Mouse (Mus musculus): Measurements from ENCODE around the gene Fam114a2.

Gene Fam114a2

GRCm38 (mm10) chr11:57519304-57519703, 887 bp upstream of the Fam114a2 start:
- no peak for DNase-seq (ENCODE audit: low spot score in 2 of 2)

GRCm38 (mm10) chr11:57518751-57519148, 333 bp upstream of the Fam114a2 start:
- no peak for DNase-seq (ENCODE audit: low spot score in 2 of 2)

- DNase-seq (ENCODE audit: low spot score in 2 of 2): no peak
Observed at GRCm38 (mm10) chr11:57516946-57517441, 1.4 kb downstream of the Fam114a2 start.

- no peak for DNase-seq (ENCODE audit: low spot score in 2 of 2)
Observed at GRCm38 (mm10) chr11:57515218-57515617, 3.2 kb downstream of the Fam114a2 start.

GRCm38 (mm10) chr11:57506899-57507298, 11.5 kb downstream of the Fam114a2 start:
- no peak for DNase-seq (ENCODE audit: low spot score in 2 of 2)

GRCm38 (mm10) chr11:57503155-57503554, 15.3 kb downstream of the Fam114a2 start:
- no peak for DNase-seq (ENCODE audit: low spot score in 2 of 2)

GRCm38 (mm10) chr11:57498215-57498614, 20.2 kb downstream of the Fam114a2 start:
- DNase-seq (ENCODE audit: low spot score in 2 of 2): no peak

GRCm38 (mm10) chr11:57497701-57498100, 20.7 kb downstream of the Fam114a2 start:
- no peak for DNase-seq (ENCODE audit: low spot score in 2 of 2)

GRCm38 (mm10) chr11:57496462-57497039, 21.9 kb downstream of the Fam114a2 start:
- DNase-seq (ENCODE audit: low spot score in 2 of 2): no peak

GRCm38 (mm10) chr11:57488436-57488835, 30.0 kb downstream of the Fam114a2 start:
- no peak for DNase-seq (ENCODE audit: low spot score in 2 of 2)

GRCm38 (mm10) chr11:57478077-57478476, 40.3 kb downstream of the Fam114a2 start:
- DNase-seq (ENCODE audit: low spot score in 2 of 2): no peak

GRCm38 (mm10) chr11:57475119-57475518, 43.3 kb downstream of the Fam114a2 start:
- peak in 1 of 2 experiments; percentile 4 for DNase-seq (ENCODE audit: low spot score in 2 of 2)

GRCm38 (mm10) chr11:57474296-57474941, 44.0 kb downstream of the Fam114a2 start:
- DNase-seq (ENCODE audit: low spot score in 2 of 2): no peak

- DNase-seq (ENCODE audit: low spot score in 2 of 2): no peak
Observed at GRCm38 (mm10) chr11:57470979-57471378, 47.4 kb downstream of the Fam114a2 start.

GRCm38 (mm10) chr11:57470056-57470455, 48.4 kb downstream of the Fam114a2 start:
- no peak for DNase-seq (ENCODE audit: low spot score in 2 of 2)

GRCm38 (mm10) chr11:57468706-57469105, 49.7 kb downstream of the Fam114a2 start:
- no peak for DNase-seq (ENCODE audit: low spot score in 2 of 2)

GRCm38 (mm10) chr11:57467159-57468110, 51.0 kb downstream of the Fam114a2 start:
- peak; percentile 32 to 37 for DNase-seq (ENCODE audit: low spot score in 2 of 2)

- DNase-seq (ENCODE audit: low spot score in 2 of 2): no peak
Observed at GRCm38 (mm10) chr11:57465844-57466243, 52.6 kb downstream of the Fam114a2 start.

GRCm38 (mm10) chr11:57465025-57465424, 53.4 kb downstream of the Fam114a2 start:
- DNase-seq (ENCODE audit: low spot score in 2 of 2): no peak

GRCm38 (mm10) chr11:57459759-57460158, 58.7 kb downstream of the Fam114a2 start:
- no peak for DNase-seq (ENCODE audit: low spot score in 2 of 2)

- peak; percentile 7 to 43 for DNase-seq (ENCODE audit: low spot score in 2 of 2)
Observed at GRCm38 (mm10) chr11:57454421-57454820, 64.0 kb downstream of the Fam114a2 start.
